Mouse (Mus musculus) bone marrow, adult 2 months (tissue): ENCODE results near the gene Frmd5. TPM values are rescaled to one million over a fixed set of nuclear protein-coding genes. Genes with fewer than 3 reads are reported as not detected.

ENCODE experiments used
- H3K27ac ChIP-seq: fragments of 200-500 bp; 2 replicates; pipeline ENCODE4 v1.5.1; 2012; ENCODE audit warnings: low read depth, mild to moderate bottlenecking, control low read depth, inconsistent platforms, low read length; ENCODE audit not compliant: control insufficient read depth, poor library complexity, insufficient read depth
- H3K4me1 ChIP-seq: fragments of 200-500 bp; 2 replicates; pipeline ENCODE4 v1.6.1; 2011; ENCODE audit warnings: low read length; ENCODE audit not compliant: control insufficient read depth, insufficient read depth
- H3K4me3 ChIP-seq: fragments of 200-500 bp; replicated peaks from 2 replicates; pipeline ENCODE3; 2011; ENCODE audit warnings: mild to moderate bottlenecking, low read depth, low read length, control low read depth; ENCODE audit not compliant: control insufficient read depth
- CTCF ChIP-seq: fragments of 200-500 bp; IDR thresholded peaks from 2 replicates; pipeline ENCODE4 v1.5.1; 2011; ENCODE audit warnings: low read length, control low read depth; ENCODE audit not compliant: control insufficient read depth, insufficient read depth
- POLR2A ChIP-seq: fragments of 200-500 bp; IDR thresholded peaks from 2 replicates; pipeline ENCODE4 v1.6.1; 2011; ENCODE audit warnings: low read depth, mild to moderate bottlenecking, control low read depth, low read length, borderline replicate concordance; ENCODE audit not compliant: control insufficient read depth
- WGBS: fragments of 180-500 bp; shearing (Covaris S2); methylation state at CpG from one replicate; pipeline ENCODE4 v1.1.7; 2018; 5-methylcytosine and 5-hydroxymethylcytosine counted together
- polyA plus RNA-seq: library from polyadenylated mRNA; stranded (reverse); fragments of >200 nt; gene quantifications from 2 replicates; pipeline ENCODE4 v1.2.4, GENCODE M21; 2011; ENCODE audit warnings: low replicate concordance; ENCODE audit not compliant: missing spikeins, insufficient read depth, insufficient read length

Frmd5 gene
- polyA plus RNA-seq, 1 experiment, result not detected

DNA sequence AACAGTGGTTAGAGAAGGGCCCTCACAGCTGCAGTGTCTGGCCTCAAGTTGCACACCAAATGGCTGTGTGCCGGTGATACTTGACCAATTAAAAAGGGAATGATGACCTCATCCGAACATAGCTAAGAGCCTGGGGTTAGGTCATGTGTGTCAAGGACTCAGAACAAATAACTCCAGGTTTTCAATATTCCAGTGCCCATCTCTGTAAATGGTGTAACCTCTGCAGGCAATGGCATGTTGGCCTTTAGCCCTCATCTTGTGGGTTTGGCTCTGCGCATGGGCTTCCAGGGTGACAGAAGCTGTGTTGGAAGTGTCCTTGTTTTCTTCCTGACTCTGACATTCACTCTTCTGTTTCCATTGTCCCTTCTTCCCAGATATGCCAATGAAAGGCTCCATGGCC, 131.8 kb downstream of the Frmd5 start:
- Histone ChIP-seq H3K27ac (no peak overlapping the region), H3K4me3 (no peak overlapping the region), H3K4me1 (no peaks in the 10 kb centered on the region)
- 87% methylated on average over 3 of the region's 3 CpGs for WGBS
- no peak for TF ChIP-seq CTCF
- no peak for TF ChIP-seq POLR2A

DNA sequence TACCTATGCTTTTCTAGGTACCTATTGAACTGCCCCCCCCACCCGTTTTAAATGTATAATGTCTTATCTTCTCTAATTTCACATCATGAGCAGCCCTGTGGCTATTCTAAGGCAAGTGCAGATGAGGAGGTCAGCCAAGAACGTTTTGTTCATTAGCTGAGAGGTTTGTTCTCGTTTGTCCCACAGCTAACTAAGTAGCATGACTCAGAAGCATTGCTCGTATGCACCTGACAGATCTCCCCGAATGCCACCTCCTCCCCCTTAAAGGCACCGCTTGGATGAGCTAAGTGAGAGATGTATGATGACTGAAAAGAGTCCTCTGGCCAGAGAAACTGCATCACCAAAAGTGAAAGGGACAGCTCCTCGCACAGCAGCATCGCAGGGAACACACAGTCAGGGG, 132.7 kb downstream of the Frmd5 start:
- WGBS, result 62% methylated on average over 8 of the region's 8 CpGs
- Histone ChIP-seq H3K27ac (no peak overlapping the region), H3K4me1 (no peaks in the 10 kb centered on the region), H3K4me3 (no peak overlapping the region)
- no peak for TF ChIP-seq POLR2A
- TF ChIP-seq CTCF, result no peak

DNA sequence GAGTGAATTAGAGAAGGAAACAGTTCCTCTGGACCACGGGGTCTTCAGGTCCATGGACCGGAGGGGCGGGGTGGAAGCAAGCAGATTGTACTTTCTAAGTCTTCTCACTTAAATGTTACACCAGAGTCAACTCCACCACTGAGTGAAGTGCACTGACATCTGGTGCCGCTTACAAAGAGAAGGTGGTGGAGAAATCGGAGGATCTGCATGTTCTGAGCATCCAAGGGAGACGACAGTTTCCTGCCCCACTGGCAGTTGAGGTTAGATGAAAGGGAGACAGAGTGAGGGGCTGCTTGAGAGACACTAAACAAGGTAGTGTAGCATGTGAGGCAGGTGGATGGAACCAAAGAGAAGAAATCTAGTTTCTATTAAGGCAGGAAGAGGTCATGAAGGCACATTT, 137.0 kb downstream of the Frmd5 start:
- Histone ChIP-seq H3K4me3 (no peak overlapping the region), H3K4me1 (no peaks in the 10 kb centered on the region), H3K27ac (no peak overlapping the region)
- WGBS, result 62% methylated on average over 6 of the region's 6 CpGs
- TF ChIP-seq CTCF, result no peak

DNA sequence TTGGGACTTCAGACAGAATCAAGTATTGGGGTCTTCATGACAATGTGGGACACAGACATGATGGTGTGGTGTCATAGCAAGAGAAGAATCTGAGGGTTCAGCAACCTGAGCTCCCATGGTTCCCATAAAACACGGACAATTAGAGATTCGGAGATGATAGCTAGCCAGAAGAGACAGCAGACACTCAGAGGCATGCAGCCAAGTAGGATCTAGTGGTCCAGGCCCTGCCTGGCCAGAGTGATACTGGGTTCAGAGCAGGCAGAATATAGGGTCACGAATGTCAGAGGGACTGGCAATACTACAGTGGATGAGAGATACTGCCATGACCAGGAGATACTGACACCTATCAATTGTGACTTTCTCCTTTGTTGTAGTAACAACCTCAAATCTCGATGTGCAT, 138.6 kb downstream of the Frmd5 start:
- TF ChIP-seq CTCF (no peak), POLR2A (no peak)
- Histone ChIP-seq H3K4me1 (no peaks in the 10 kb centered on the region), H3K27ac (no peak overlapping the region), H3K4me3 (no peak overlapping the region)
- 82% methylated on average over 4 of the region's 4 CpGs for WGBS

DNA sequence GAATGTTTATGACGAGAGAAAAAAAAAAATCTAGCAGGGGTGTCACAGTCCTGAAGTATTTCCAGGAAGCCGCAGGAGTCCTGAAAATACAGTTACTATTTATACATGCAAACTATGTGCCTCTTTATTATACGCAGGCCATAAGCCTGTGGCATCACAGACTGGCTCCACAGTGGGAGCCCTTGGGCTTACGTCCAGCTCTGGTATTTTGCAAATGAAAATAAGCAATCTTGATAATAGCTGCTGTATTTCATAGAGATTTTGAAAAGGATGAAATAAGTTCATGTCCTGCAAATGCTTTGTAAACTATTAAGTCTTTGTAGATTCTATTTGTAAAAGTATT, 145.8 kb downstream of the Frmd5 start:
- TF ChIP-seq CTCF (no peak), POLR2A (no peak)
- 83% methylated on average over 4 of the region's 4 CpGs for whole genome bisulfite sequencing
- no peaks in the 10 kb centered on the region for H3K4me1 ChIP-seq

DNA sequence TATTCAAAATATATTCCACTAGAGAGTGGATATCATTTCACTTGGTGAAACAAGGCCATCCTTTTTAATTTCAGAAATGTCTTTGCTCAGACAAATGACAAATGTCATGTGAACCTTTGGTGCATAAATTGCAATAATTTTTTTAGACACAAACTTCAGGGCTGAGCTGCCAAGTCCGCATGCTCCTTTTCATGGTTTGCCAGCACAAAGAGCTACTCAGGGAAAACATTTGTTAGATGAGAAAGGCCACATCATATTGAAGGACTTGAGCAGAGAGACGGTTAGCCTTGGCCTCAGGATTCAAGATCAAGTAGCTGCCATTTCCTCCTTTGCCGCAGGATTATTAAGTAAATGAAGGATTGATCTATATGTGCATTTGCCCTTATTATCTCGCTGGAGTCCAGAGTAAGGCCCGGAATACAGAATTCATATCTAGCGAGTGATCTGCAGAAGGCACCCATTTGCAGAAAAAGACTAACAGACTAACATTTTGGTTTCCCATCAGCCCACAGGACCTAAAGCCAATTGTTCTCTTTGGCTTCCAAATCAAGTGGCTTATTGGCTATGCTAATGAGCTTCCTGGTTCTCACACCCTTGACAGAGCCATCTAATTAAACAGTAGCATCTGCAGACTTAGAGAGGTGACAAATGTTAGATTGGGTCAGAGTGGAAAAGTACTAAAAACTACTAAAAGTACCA, 146.3 kb downstream of the Frmd5 start:
- TF ChIP-seq POLR2A (no peak), CTCF (no peak)
- H3K27ac ChIP-seq, result no peak overlapping the region
- no peaks in the 10 kb centered on the region for H3K4me1 ChIP-seq
- H3K4me3 ChIP-seq, result no peak overlapping the region
- WGBS, result 88% methylated on average over 6 of the region's 6 CpGs

More for the DNA sequence above, 145.8 kb downstream of the Frmd5 start:
- Histone ChIP-seq H3K27ac (no peak overlapping the region), H3K4me3 (no peak overlapping the region)

DNA sequence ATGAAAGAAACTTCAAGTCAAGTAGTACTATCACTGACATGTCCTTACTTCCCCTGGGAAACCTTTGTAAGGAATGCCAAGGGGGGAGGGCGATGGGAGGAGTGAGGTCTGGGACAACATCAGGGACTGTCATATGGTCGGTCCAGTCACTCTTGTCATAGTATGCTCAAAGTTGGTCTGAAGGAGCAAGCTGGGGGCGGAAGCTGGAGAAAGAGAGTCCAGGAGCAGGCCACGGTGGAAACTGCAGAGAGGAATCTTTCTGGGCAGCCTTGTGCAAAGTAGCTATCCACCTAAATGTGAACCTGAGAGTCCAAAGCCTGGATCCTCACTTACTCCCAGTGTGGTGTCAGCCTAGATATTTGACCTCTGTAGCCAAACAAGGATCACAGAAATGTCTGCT, 147.5 kb downstream of the Frmd5 start:
- 83% methylated on average over 4 of the region's 4 CpGs for WGBS
- no peak for TF ChIP-seq POLR2A
- no peak for TF ChIP-seq CTCF
- H3K4me1 ChIP-seq, result no peaks in the 10 kb centered on the region
- no peak overlapping the region for H3K4me3 ChIP-seq
- H3K27ac ChIP-seq, result no peak overlapping the region

DNA sequence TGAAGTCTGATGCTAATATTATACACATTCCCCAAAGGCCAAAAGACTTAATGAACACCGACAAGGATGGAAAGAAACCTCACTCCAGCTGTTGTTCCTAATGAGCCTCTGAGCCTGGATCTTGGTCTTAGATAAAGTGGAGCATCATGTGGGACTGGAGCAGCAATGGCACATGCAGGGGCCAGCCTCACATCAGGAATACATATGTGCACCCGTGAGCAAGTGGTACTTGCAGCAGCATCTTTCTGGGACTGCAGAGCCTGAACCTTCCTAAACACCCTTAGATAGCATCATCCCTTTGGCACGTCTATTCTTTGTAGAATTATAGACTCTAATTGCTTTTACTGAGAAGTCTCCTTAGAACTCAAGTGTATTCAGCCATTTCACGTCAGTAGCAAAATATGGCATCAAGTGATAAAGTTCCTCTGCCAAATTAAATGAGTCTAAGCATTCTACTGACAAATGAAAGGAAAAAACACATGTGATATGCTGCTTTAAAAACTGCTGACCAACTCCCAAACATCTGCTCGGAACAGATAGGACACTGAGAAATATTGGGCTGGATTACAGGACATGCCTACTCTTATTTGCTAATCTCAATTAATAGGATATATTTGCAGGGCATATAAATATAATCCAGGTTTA, 148.6 kb downstream of the Frmd5 start:
- no peak overlapping the region for H3K4me3 ChIP-seq
- no peak for TF ChIP-seq CTCF
- no peak for TF ChIP-seq POLR2A
- WGBS, result 66% methylated on average over 5 of the region's 5 CpGs
- peak overlapping the region; percentile 6 for H3K27ac ChIP-seq
- H3K4me1 ChIP-seq, result no peaks in the 10 kb centered on the region
